Mouse (Mus musculus) midbrain, embryonic 16.5 days (tissue): ENCODE data around the gene Fam43a. TPM values are rescaled to one million over a fixed set of nuclear protein-coding genes. Genes with fewer than 3 reads are reported as not detected.
A peak's percentile ranks its signal among the peaks of the same experiment; 100 is the strongest.

Source experiments
- ATAC-seq: fragments of 200-750 bp; cut with Nextera tagmentation; 2 replicates; pipeline ENCODE4 v1.8.0; 2017; ENCODE audit warnings: moderate TSS enrichment
- H3K27ac ChIP-seq: fragments of 300-500 bp; sonication (generic); 2 replicates; pipeline ENCODE4 v1.5.1; 2014; ENCODE audit warnings: mild to moderate bottlenecking, low read length, mixed read lengths
- H3K27me3 ChIP-seq: fragments of 300-500 bp; sonication (generic); 2 replicates; pipeline ENCODE4 v1.6.1; 2014; ENCODE audit warnings: low read depth, low read length, mixed read lengths; ENCODE audit not compliant: control insufficient read depth, insufficient read depth
- H3K36me3 ChIP-seq: fragments of 300-500 bp; sonication (generic); 2 replicates; pipeline ENCODE4 v1.6.1; 2014; ENCODE audit warnings: mild to moderate bottlenecking, low read length, moderate library complexity, mixed read lengths; ENCODE audit not compliant: control insufficient read depth, insufficient read depth
- H3K4me1 ChIP-seq: fragments of 300-500 bp; sonication (generic); 2 replicates; pipeline ENCODE4 v1.6.1; 2014; ENCODE audit warnings: mild to moderate bottlenecking, low read length, mixed read lengths; ENCODE audit not compliant: control insufficient read depth, insufficient read depth
- H3K4me2 ChIP-seq: fragments of 300-500 bp; sonication (generic); 2 replicates; pipeline ENCODE4 v1.6.1; 2014; ENCODE audit warnings: mild to moderate bottlenecking, low read length, mixed read lengths
- H3K4me3 ChIP-seq: fragments of 300-500 bp; sonication (generic); 2 replicates; pipeline ENCODE4 v1.5.1; 2014; ENCODE audit warnings: low read depth, mild to moderate bottlenecking, low read length, moderate library complexity, mixed read lengths
- H3K9ac ChIP-seq: fragments of 300-500 bp; sonication (generic); 2 replicates; pipeline ENCODE4 v1.6.1; 2014; ENCODE audit warnings: low read depth, low read length, mixed read lengths
- H3K9me3 ChIP-seq: fragments of 300-500 bp; sonication (generic); replicated peaks from 2 replicates; pipeline ENCODE4 v1.6.1; 2014; ENCODE audit warnings: mild to moderate bottlenecking, low read length, mixed read lengths; ENCODE audit not compliant: control insufficient read depth, poor library complexity, severe bottlenecking
- WGBS: fragments of 180-500 bp; shearing (Covaris S2); extraction: QIAGEN DNeasy Blood & Tissue Kit; methylation state at CpG from one replicate; pipeline ENCODE4 v1.1.7; 2014; 5-methylcytosine and 5-hydroxymethylcytosine counted together
- polyA plus RNA-seq: library from polyadenylated mRNA; unstranded; fragments of >200 nt; fragmentation: Nextera tagmentation; extraction: Ambion mirVana; gene quantifications from 2 replicates; pipeline ENCODE4 v1.2.1, GENCODE M21; 2015

Gene Fam43a
- polyA plus RNA-seq, 1 experiment from 2014 or later: 15.6 TPM

- Histone ChIP-seq H3K4me2 (no peak overlapping the region), H3K9ac (no peak overlapping the region), H3K27ac (no peak overlapping the region), H3K36me3 (no peaks in the 10 kb centered on the region), H3K4me3 (no peak overlapping the region), H3K27me3 (peaks cover 3% of the 10 kb centered on the region; the same call in 1 of the 2 replicates), H3K9me3 (no peaks in the 10 kb centered on the region), H3K4me1 (peaks cover 11% of the 10 kb centered on the region)
- 48% methylated on average over 7 of the region's 7 CpGs for WGBS
- ATAC-seq: no peak
Observed at GRCm38 (mm10) chr16:30590264-30591209, 9.0 kb upstream of the Fam43a start.

GRCm38 (mm10) chr16:30591990-30592389 is 7.5 kb upstream of the Fam43a start:
- Histone ChIP-seq H3K4me3 (no peak overlapping the region), H3K27ac (no peak overlapping the region), H3K27me3 (peaks cover 3% of the 10 kb centered on the region; the same call in 1 of the 2 replicates), H3K9me3 (no peaks in the 10 kb centered on the region), H3K36me3 (no peaks in the 10 kb centered on the region), H3K9ac (no peak overlapping the region), H3K4me2 (no peak overlapping the region), H3K4me1 (peaks cover 6% of the 10 kb centered on the region)
- ATAC-seq: no peak
- 42% methylated on average over 3 of the region's 3 CpGs for WGBS

- H3K9me3 ChIP-seq: no peaks in the 10 kb centered on the region
- no peak overlapping the region for H3K9ac ChIP-seq
- H3K4me2 ChIP-seq: no peak overlapping the region
- H3K4me1 ChIP-seq: peaks cover 20% of the 10 kb centered on the region; the same call in 1 of the 2 replicates
- no peak overlapping the region for H3K27ac ChIP-seq
- 51% methylated on average over 3 of the region's 3 CpGs for WGBS
- no peak overlapping the region for H3K4me3 ChIP-seq
- no peak for ATAC-seq
- H3K36me3 ChIP-seq: no peaks in the 10 kb centered on the region
- peaks cover 6% of the 10 kb centered on the region for H3K27me3 ChIP-seq
Observed at GRCm38 (mm10) chr16:30595356-30595755, 4.2 kb upstream of the Fam43a start.

- peaks cover 11% of the 10 kb centered on the region for H3K27me3 ChIP-seq
- H3K9ac ChIP-seq: no peak overlapping the region
- no peak for ATAC-seq
- H3K4me1 ChIP-seq: peaks cover 25% of the 10 kb centered on the region
- H3K9me3 ChIP-seq: no peaks in the 10 kb centered on the region
- H3K27ac ChIP-seq: no peak overlapping the region
- H3K36me3 ChIP-seq: no peaks in the 10 kb centered on the region
- 47% methylated on average over 14 of the region's 14 CpGs for WGBS
- H3K4me2 ChIP-seq: no peak overlapping the region
- no peak overlapping the region for H3K4me3 ChIP-seq
Observed at GRCm38 (mm10) chr16:30595835-30596557, 3.5 kb upstream of the Fam43a start.

- H3K4me1 ChIP-seq: peaks cover 33% of the 10 kb centered on the region
- peaks cover 22% of the 10 kb centered on the region for H3K27me3 ChIP-seq
- no peaks in the 10 kb centered on the region for H3K36me3 ChIP-seq
- WGBS: 12% methylated on average over 16 of the region's 16 CpGs
- H3K9me3 ChIP-seq: no peaks in the 10 kb centered on the region
- no peak overlapping the region for H3K27ac ChIP-seq
- ATAC-seq: peak; percentile 21
- H3K9ac ChIP-seq: peak overlapping the region; percentile 2; the same call in 1 of the 2 replicates
- peak overlapping the region; percentile 18 for H3K4me3 ChIP-seq
- H3K4me2 ChIP-seq: peak overlapping the region; percentile 53
Observed at GRCm38 (mm10) chr16:30596959-30597681, 2.4 kb upstream of the Fam43a start.

- Histone ChIP-seq H3K4me1 (peaks cover 36% of the 10 kb centered on the region), H3K9me3 (no peaks in the 10 kb centered on the region), H3K4me3 (peak overlapping the region; percentile 76), H3K9ac (peak overlapping the region; percentile 67), H3K27me3 (peaks cover 21% of the 10 kb centered on the region), H3K36me3 (no peaks in the 10 kb centered on the region), H3K27ac (no peak overlapping the region), H3K4me2 (peak overlapping the region; percentile 98)
- peak; percentile 30 for ATAC-seq
- WGBS: under 1% methylated on average over 53 of the region's 53 CpGs
Observed at GRCm38 (mm10) chr16:30600431-30601045, 1.0 kb downstream of the Fam43a start.

GRCm38 (mm10) chr16:30601046-30601832 is 1.7 kb downstream of the Fam43a start:
- H3K9ac ChIP-seq: peak overlapping the region; percentile 67
- peaks cover 36% of the 10 kb centered on the region for H3K4me1 ChIP-seq
- H3K27ac ChIP-seq: no peak overlapping the region
- no peaks in the 10 kb centered on the region for H3K9me3 ChIP-seq
- peaks cover 21% of the 10 kb centered on the region for H3K27me3 ChIP-seq
- H3K4me3 ChIP-seq: peak overlapping the region; percentile 76
- H3K36me3 ChIP-seq: no peaks in the 10 kb centered on the region
- peak overlapping the region; percentile 98 for H3K4me2 ChIP-seq
- ATAC-seq: peak; percentile 34
- 7% methylated on average over 42 of the region's 42 CpGs for WGBS

- Histone ChIP-seq H3K4me1 (peaks cover 33% of the 10 kb centered on the region), H3K9ac (peak overlapping the region; percentile 20; the same call in 1 of the 2 replicates), H3K4me3 (peak overlapping the region; percentile 76), H3K27ac (no peak overlapping the region), H3K27me3 (peaks cover 21% of the 10 kb centered on the region), H3K4me2 (peak overlapping the region; percentile 98; the same call in 1 of the 2 replicates), H3K36me3 (no peaks in the 10 kb centered on the region), H3K9me3 (no peaks in the 10 kb centered on the region)
- no peak for ATAC-seq
- 34% methylated on average over 7 of the region's 7 CpGs for WGBS
Observed at GRCm38 (mm10) chr16:30601946-30602345, 2.4 kb downstream of the Fam43a start.
